Mouse (Mus musculus): Measurements from ENCODE around the gene Rbm20. TPM values are rescaled to one million over a fixed set of nuclear protein-coding genes. Genes with fewer than 3 reads are reported as not detected.

Rbm20 gene
- polyA plus RNA-seq, 1 experiment from 2014 or later = 3.6 TPM

GRCm38 (mm10) chr19:53665391-53665790 lies 11.7 kb upstream of the Rbm20 start:
- Histone ChIP-seq H3K4me3 (ENCODE audit: low read length) (no peak overlapping the region), H3K9me3 (ENCODE audit: control insufficient read depth, low read length) (no peaks in the 10 kb centered on the region), H3K36me3 (ENCODE audit: control insufficient read depth, insufficient read depth, low read length) (no peaks in the 10 kb centered on the region), H3K27me3 (ENCODE audit: control insufficient read depth, insufficient read depth, low read length) (no peaks in the 10 kb centered on the region), H3K4me1 (ENCODE audit: control insufficient read depth, insufficient read depth, low read length) (peaks cover 3% of the 10 kb centered on the region; the same call in 1 of the 2 replicates), H3K4me2 (replicated peaks; ENCODE audit: low read depth, low read length) (no peak overlapping the region), H3K9ac (ENCODE audit: low read depth, low read length) (no peak overlapping the region), H3K27ac (ENCODE audit: low read depth, low read length) (no peak overlapping the region)
- 89% methylated on average over 4 of the region's 4 CpGs for WGBS
- ATAC-seq (ENCODE audit: low FRiP score, low TSS enrichment) = no peak

- no peaks in the 10 kb centered on the region for H3K36me3 ChIP-seq (ENCODE audit: control insufficient read depth, insufficient read depth, low read length)
- H3K9ac ChIP-seq (ENCODE audit: low read depth, low read length) = no peak overlapping the region
- peak; percentile 37; the same call in 1 of the 2 replicates for ATAC-seq (ENCODE audit: low FRiP score, low TSS enrichment)
- no peak overlapping the region for H3K4me2 ChIP-seq (replicated peaks; ENCODE audit: low read depth, low read length)
- 12% methylated on average over 8 of the region's 8 CpGs for WGBS
- no peaks in the 10 kb centered on the region for H3K27me3 ChIP-seq (ENCODE audit: control insufficient read depth, insufficient read depth, low read length)
- no peaks in the 10 kb centered on the region for H3K9me3 ChIP-seq (ENCODE audit: control insufficient read depth, low read length)
- H3K4me3 ChIP-seq (ENCODE audit: low read length) = no peak overlapping the region
- H3K27ac ChIP-seq (ENCODE audit: low read depth, low read length) = no peak overlapping the region
- H3K4me1 ChIP-seq (ENCODE audit: control insufficient read depth, insufficient read depth, low read length) = peaks cover 7% of the 10 kb centered on the region; the same call in 1 of the 2 replicates
These were observed 10.4 kb upstream of the Rbm20 start for GRCm38 (mm10) chr19:53666708-53667107.

GRCm38 (mm10) chr19:53668821-53669220 lies 8.3 kb upstream of the Rbm20 start:
- ATAC-seq (ENCODE audit: low FRiP score, low TSS enrichment) = no peak
- H3K27me3 ChIP-seq (ENCODE audit: control insufficient read depth, insufficient read depth, low read length) = peaks cover 6% of the 10 kb centered on the region
- 84% methylated on average over 7 of the region's 7 CpGs for WGBS

GRCm38 (mm10) chr19:53670625-53671141 lies 6.4 kb upstream of the Rbm20 start:
- Histone ChIP-seq H3K36me3 (ENCODE audit: control insufficient read depth, insufficient read depth, low read length) (no peaks in the 10 kb centered on the region), H3K4me2 (replicated peaks; ENCODE audit: low read depth, low read length) (no peak overlapping the region), H3K27ac (ENCODE audit: low read depth, low read length) (no peak overlapping the region), H3K9me3 (ENCODE audit: control insufficient read depth, low read length) (no peaks in the 10 kb centered on the region), H3K4me3 (ENCODE audit: low read length) (no peak overlapping the region), H3K27me3 (ENCODE audit: control insufficient read depth, insufficient read depth, low read length) (peaks cover 18% of the 10 kb centered on the region), H3K4me1 (ENCODE audit: control insufficient read depth, insufficient read depth, low read length) (0 out of 2 replicates have a peak, but pooled peaks cover 7% of the 10 kb centered on the region), H3K9ac (ENCODE audit: low read depth, low read length) (no peak overlapping the region)
- WGBS = 26% methylated on average over 12 of the region's 12 CpGs
- ATAC-seq (ENCODE audit: low FRiP score, low TSS enrichment) = peak; percentile 50

More at GRCm38 (mm10) chr19:53668821-53669220, 8.3 kb upstream of the Rbm20 start:
- no peaks in the 10 kb centered on the region for H3K9me3 ChIP-seq (ENCODE audit: control insufficient read depth, low read length)
- no peak overlapping the region for H3K9ac ChIP-seq (ENCODE audit: low read depth, low read length)
- H3K36me3 ChIP-seq (ENCODE audit: control insufficient read depth, insufficient read depth, low read length) = no peaks in the 10 kb centered on the region
- 0 out of 2 replicates have a peak, but pooled peaks cover 7% of the 10 kb centered on the region for H3K4me1 ChIP-seq (ENCODE audit: control insufficient read depth, insufficient read depth, low read length)
- H3K27ac ChIP-seq (ENCODE audit: low read depth, low read length) = no peak overlapping the region
- no peak overlapping the region for H3K4me2 ChIP-seq (replicated peaks; ENCODE audit: low read depth, low read length)
- no peak overlapping the region for H3K4me3 ChIP-seq (ENCODE audit: low read length)

- no peaks in the 10 kb centered on the region for H3K9me3 ChIP-seq (ENCODE audit: control insufficient read depth, low read length)
- H3K27ac ChIP-seq (ENCODE audit: low read depth, low read length) = no peak overlapping the region
- H3K27me3 ChIP-seq (ENCODE audit: control insufficient read depth, insufficient read depth, low read length) = peaks cover 23% of the 10 kb centered on the region
- H3K4me3 ChIP-seq (ENCODE audit: low read length) = no peak overlapping the region
- H3K9ac ChIP-seq (ENCODE audit: low read depth, low read length) = no peak overlapping the region
- WGBS = 56% methylated on average over 3 of the region's 3 CpGs
- ATAC-seq (ENCODE audit: low FRiP score, low TSS enrichment) = no peak
- H3K36me3 ChIP-seq (ENCODE audit: control insufficient read depth, insufficient read depth, low read length) = no peaks in the 10 kb centered on the region
- H3K4me1 ChIP-seq (ENCODE audit: control insufficient read depth, insufficient read depth, low read length) = 0 out of 2 replicates have a peak, but pooled peaks cover 7% of the 10 kb centered on the region
- no peak overlapping the region for H3K4me2 ChIP-seq (replicated peaks; ENCODE audit: low read depth, low read length)
These were observed 5.7 kb upstream of the Rbm20 start for GRCm38 (mm10) chr19:53671432-53671831.

- Histone ChIP-seq H3K27me3 (ENCODE audit: control insufficient read depth, insufficient read depth, low read length) (peaks cover 38% of the 10 kb centered on the region), H3K36me3 (ENCODE audit: control insufficient read depth, insufficient read depth, low read length) (no peaks in the 10 kb centered on the region), H3K9ac (ENCODE audit: low read depth, low read length) (no peak overlapping the region), H3K9me3 (ENCODE audit: control insufficient read depth, low read length) (no peaks in the 10 kb centered on the region), H3K4me2 (replicated peaks; ENCODE audit: low read depth, low read length) (no peak overlapping the region), H3K27ac (ENCODE audit: low read depth, low read length) (no peak overlapping the region), H3K4me3 (ENCODE audit: low read length) (no peak overlapping the region), H3K4me1 (ENCODE audit: control insufficient read depth, insufficient read depth, low read length) (0 out of 2 replicates have a peak, but pooled peaks cover 9% of the 10 kb centered on the region)
- 45% methylated on average over 9 of the region's 9 CpGs for WGBS
- no peak for ATAC-seq (ENCODE audit: low FRiP score, low TSS enrichment)
These were observed 2.8 kb upstream of the Rbm20 start for GRCm38 (mm10) chr19:53674131-53674925.

- peaks cover 38% of the 10 kb centered on the region for H3K27me3 ChIP-seq (ENCODE audit: control insufficient read depth, insufficient read depth, low read length)
- WGBS = 1% methylated on average over 26 of the region's 26 CpGs
These were observed 878 bp upstream of the Rbm20 start for GRCm38 (mm10) chr19:53676228-53676627.

GRCm38 (mm10) chr19:53679194-53679593 lies 2.1 kb downstream of the Rbm20 start:
- Histone ChIP-seq H3K9ac (ENCODE audit: low read depth, low read length) (no peak overlapping the region), H3K4me3 (ENCODE audit: low read length) (no peak overlapping the region), H3K4me1 (ENCODE audit: control insufficient read depth, insufficient read depth, low read length) (0 out of 2 replicates have a peak, but pooled peaks cover 2% of the 10 kb centered on the region), H3K27me3 (ENCODE audit: control insufficient read depth, insufficient read depth, low read length) (peaks cover 31% of the 10 kb centered on the region), H3K4me2 (replicated peaks; ENCODE audit: low read depth, low read length) (no peak overlapping the region), H3K27ac (ENCODE audit: low read depth, low read length) (no peak overlapping the region), H3K9me3 (ENCODE audit: control insufficient read depth, low read length) (no peaks in the 10 kb centered on the region), H3K36me3 (ENCODE audit: control insufficient read depth, insufficient read depth, low read length) (no peaks in the 10 kb centered on the region)
- WGBS = 96% methylated on average over 9 of the region's 9 CpGs
- ATAC-seq (ENCODE audit: low FRiP score, low TSS enrichment) = no peak

More at GRCm38 (mm10) chr19:53676228-53676627, 878 bp upstream of the Rbm20 start:
- H3K36me3 ChIP-seq (ENCODE audit: control insufficient read depth, insufficient read depth, low read length) = no peaks in the 10 kb centered on the region
- H3K27ac ChIP-seq (ENCODE audit: low read depth, low read length) = no peak overlapping the region
- H3K4me2 ChIP-seq (replicated peaks; ENCODE audit: low read depth, low read length) = peak overlapping the region; percentile 100
- H3K9ac ChIP-seq (ENCODE audit: low read depth, low read length) = peak overlapping the region; percentile 61; the same call in 1 of the 2 replicates
- no peak for ATAC-seq (ENCODE audit: low FRiP score, low TSS enrichment)
- 0 out of 2 replicates have a peak, but pooled peaks cover 2% of the 10 kb centered on the region for H3K4me1 ChIP-seq (ENCODE audit: control insufficient read depth, insufficient read depth, low read length)
- no peaks in the 10 kb centered on the region for H3K9me3 ChIP-seq (ENCODE audit: control insufficient read depth, low read length)
- peak overlapping the region; percentile 61 for H3K4me3 ChIP-seq (ENCODE audit: low read length)

- Histone ChIP-seq H3K4me3 (ENCODE audit: low read length) (no peak overlapping the region), H3K27me3 (ENCODE audit: control insufficient read depth, insufficient read depth, low read length) (peaks cover 27% of the 10 kb centered on the region), H3K36me3 (ENCODE audit: control insufficient read depth, insufficient read depth, low read length) (no peaks in the 10 kb centered on the region), H3K9ac (ENCODE audit: low read depth, low read length) (no peak overlapping the region), H3K27ac (ENCODE audit: low read depth, low read length) (no peak overlapping the region), H3K4me2 (replicated peaks; ENCODE audit: low read depth, low read length) (no peak overlapping the region), H3K4me1 (ENCODE audit: control insufficient read depth, insufficient read depth, low read length) (0 out of 2 replicates have a peak, but pooled peaks cover 2% of the 10 kb centered on the region), H3K9me3 (ENCODE audit: control insufficient read depth, low read length) (no peaks in the 10 kb centered on the region)
- no peak for ATAC-seq (ENCODE audit: low FRiP score, low TSS enrichment)
- 82% methylated on average over 7 of the region's 7 CpGs for WGBS
These were observed 2.9 kb downstream of the Rbm20 start for GRCm38 (mm10) chr19:53679981-53680380.

All from kidney, embryonic 14.5 days (tissue).